Mouse (Mus musculus) bone marrow, adult 2 months (tissue): ENCODE data around the gene Dlgap1. TPM values are rescaled to one million over a fixed set of nuclear protein-coding genes. Genes with fewer than 3 reads are reported as not detected.
"Not testable (repeated sequence)": the region's sequence is repeated elsewhere in the genome, so short reads cannot be mapped to it uniquely, and the experiment has no call there.

ENCODE experiments used
- H3K27ac ChIP-seq: fragments of 200-500 bp; 2 replicates; pipeline ENCODE4 v1.5.1; 2012; ENCODE audit warnings: low read depth, mild to moderate bottlenecking, control low read depth, inconsistent platforms, low read length; ENCODE audit not compliant: control insufficient read depth, poor library complexity, insufficient read depth
- H3K4me1 ChIP-seq: fragments of 200-500 bp; 2 replicates; pipeline ENCODE4 v1.6.1; 2011; ENCODE audit warnings: low read length; ENCODE audit not compliant: control insufficient read depth, insufficient read depth
- H3K4me3 ChIP-seq: fragments of 200-500 bp; replicated peaks from 2 replicates; pipeline ENCODE3; 2011; ENCODE audit warnings: mild to moderate bottlenecking, low read depth, low read length, control low read depth; ENCODE audit not compliant: control insufficient read depth
- CTCF ChIP-seq: fragments of 200-500 bp; IDR thresholded peaks from 2 replicates; pipeline ENCODE4 v1.5.1; 2011; ENCODE audit warnings: low read length, control low read depth; ENCODE audit not compliant: control insufficient read depth, insufficient read depth
- POLR2A ChIP-seq: fragments of 200-500 bp; IDR thresholded peaks from 2 replicates; pipeline ENCODE4 v1.6.1; 2011; ENCODE audit warnings: low read depth, mild to moderate bottlenecking, control low read depth, low read length, borderline replicate concordance; ENCODE audit not compliant: control insufficient read depth
- WGBS: fragments of 180-500 bp; shearing (Covaris S2); methylation state at CpG from one replicate; pipeline ENCODE4 v1.1.7; 2018; 5-methylcytosine and 5-hydroxymethylcytosine counted together
- polyA plus RNA-seq: library from polyadenylated mRNA; stranded (reverse); fragments of >200 nt; gene quantifications from 2 replicates; pipeline ENCODE4 v1.2.4, GENCODE M21; 2011; ENCODE audit warnings: low replicate concordance; ENCODE audit not compliant: missing spikeins, insufficient read depth, insufficient read length

Dlgap1 gene
- polyA plus RNA-seq, 1 experiment = not detected

DNA sequence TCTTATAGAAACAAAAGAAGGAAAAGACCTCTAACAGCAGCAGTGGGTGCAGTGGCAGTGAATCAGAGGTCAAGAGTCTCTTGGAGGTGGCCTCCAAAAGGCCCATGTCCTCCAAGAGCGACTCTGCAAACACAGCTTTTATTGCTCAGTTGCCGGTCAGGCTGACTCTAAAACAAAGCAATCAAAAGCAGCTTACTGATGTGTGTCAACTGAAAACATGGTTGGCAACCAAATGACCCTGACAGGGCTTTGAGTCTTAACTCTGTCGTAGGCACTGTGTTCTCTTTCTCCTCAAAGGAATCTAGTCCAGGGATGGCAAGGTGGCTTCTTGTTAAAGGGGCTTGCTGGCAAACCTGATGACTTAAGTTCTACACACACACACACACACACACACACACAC lies 840.9 kb downstream of the Dlgap1 start:
- Histone ChIP-seq H3K4me3 (no peak overlapping the region), H3K4me1 (no peaks in the 10 kb centered on the region), H3K27ac (no peak overlapping the region)
- TF ChIP-seq CTCF (no peak), POLR2A (no peak)
- WGBS = 77% methylated on average over 3 of the region's 3 CpGs

GRCm38 (mm10) chr17:70810795-70811194 lies 841.9 kb downstream of the Dlgap1 start:
- H3K27ac ChIP-seq = no peak overlapping the region
- 79% methylated on average over 5 of the region's 5 CpGs for WGBS
- no peaks in the 10 kb centered on the region for H3K4me1 ChIP-seq
- no peak overlapping the region for H3K4me3 ChIP-seq
- TF ChIP-seq CTCF (no peak), POLR2A (no peak)

DNA sequence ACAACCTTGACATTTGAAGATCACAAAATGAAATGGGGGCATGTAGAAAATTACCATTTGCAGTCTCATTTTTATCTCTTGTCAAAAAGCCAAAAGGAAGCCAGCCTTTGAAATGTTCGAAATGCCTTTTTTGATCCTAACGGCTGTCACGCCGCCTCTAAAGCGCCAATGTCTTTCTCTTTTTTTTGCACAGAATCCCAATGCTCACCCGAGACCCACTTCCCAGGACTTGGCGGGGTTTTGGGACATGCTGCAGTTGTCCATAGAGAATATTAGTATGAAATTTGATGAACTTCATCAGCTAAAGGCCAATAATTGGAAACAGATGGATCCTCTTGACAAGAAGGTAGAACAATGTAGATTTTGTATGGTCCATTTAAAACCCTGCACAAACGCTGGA lies 846.1 kb downstream of the Dlgap1 start:
- H3K27ac ChIP-seq = no peak overlapping the region
- H3K4me3 ChIP-seq = no peak overlapping the region
- no peaks in the 10 kb centered on the region for H3K4me1 ChIP-seq
- 71% methylated on average over 8 of the region's 8 CpGs for WGBS
- no peak for TF ChIP-seq POLR2A
- TF ChIP-seq CTCF = no peak

DNA sequence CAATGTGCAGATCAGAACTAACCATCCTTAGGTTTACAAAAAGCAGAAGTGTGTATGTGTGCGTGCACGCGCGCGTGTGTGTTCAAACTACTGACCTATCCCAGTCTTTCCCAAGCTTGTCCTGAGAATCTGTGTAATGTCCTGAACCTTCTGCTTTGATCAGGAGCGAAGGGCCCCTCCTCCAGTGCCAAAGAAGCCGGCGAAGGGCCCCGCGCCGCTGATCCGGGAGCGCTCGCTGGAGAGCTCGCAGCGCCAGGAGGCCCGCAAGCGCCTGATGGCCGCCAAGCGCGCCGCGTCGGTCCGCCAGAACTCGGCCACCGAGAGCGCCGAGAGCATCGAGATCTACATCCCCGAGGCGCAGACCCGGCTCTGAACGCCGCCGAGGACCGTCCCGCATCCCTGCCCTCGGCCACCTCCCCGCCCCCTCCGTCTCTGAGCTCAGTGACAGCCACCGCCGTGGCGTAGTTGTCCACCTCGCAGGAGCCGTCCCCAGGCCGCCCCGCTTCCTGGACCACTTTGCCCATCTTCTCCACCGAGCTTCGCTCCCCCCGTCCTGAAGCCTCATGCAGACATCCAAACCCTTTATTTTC lies 849.1 kb downstream of the Dlgap1 start:
- Histone ChIP-seq H3K27ac (no peak overlapping the region), H3K4me1 (no peaks in the 10 kb centered on the region), H3K4me3 (no peak overlapping the region)
- WGBS = 2% methylated on average over 51 of the region's 51 CpGs
- TF ChIP-seq POLR2A = no peak
- no peak for TF ChIP-seq CTCF

DNA sequence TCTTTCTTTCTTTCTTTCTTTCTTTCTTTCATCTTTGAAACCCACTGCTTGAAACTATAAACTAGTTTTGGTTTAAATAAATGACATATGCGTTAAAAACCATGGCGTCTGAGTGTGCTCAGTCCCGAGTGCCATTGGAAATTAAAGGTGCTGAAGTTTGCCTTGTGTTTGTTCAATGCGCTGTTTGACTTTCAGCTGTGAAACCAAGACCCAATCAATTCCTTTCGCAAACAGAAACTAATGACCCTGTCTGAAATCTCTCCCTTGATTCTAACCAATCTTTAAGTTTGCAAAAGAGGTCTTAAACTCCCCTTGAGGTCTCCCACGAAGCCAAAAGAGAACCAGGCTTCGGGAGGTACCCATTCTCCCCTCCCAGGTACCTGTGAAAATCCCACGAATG lies 854.2 kb downstream of the Dlgap1 start:
- 77% methylated on average over 8 of the region's 8 CpGs for WGBS
- Histone ChIP-seq H3K27ac (no peak overlapping the region), H3K4me1 (no peaks in the 10 kb centered on the region), H3K4me3 (no peak overlapping the region)
- TF ChIP-seq CTCF = no peak
- no peak for TF ChIP-seq POLR2A

GRCm38 (mm10) chr17:70826227-70826626 lies 857.4 kb downstream of the Dlgap1 start:
- H3K27ac ChIP-seq = no peak overlapping the region
- no peaks in the 10 kb centered on the region; the same call in 1 of the 2 replicates for H3K4me1 ChIP-seq
- no peak overlapping the region for H3K4me3 ChIP-seq
- WGBS = 70% methylated on average over 12 of the region's 12 CpGs
- TF ChIP-seq CTCF = no peak
- TF ChIP-seq POLR2A = no peak

GRCm38 (mm10) chr17:70827463-70828179 lies 858.7 kb downstream of the Dlgap1 start:
- 81% methylated on average over 11 of the region's 11 CpGs for WGBS
- H3K4me1 ChIP-seq, H3K27ac ChIP-seq, H3K4me3 ChIP-seq: not testable (repeated sequence)

- H3K4me3 ChIP-seq = no peak overlapping the region
- no peaks in the 10 kb centered on the region; the same call in 1 of the 2 replicates for H3K4me1 ChIP-seq
- H3K27ac ChIP-seq = no peak overlapping the region
- WGBS = 82% methylated on average over 4 of the region's 4 CpGs
- TF ChIP-seq CTCF (no peak), POLR2A (no peak)
Observed at GRCm38 (mm10) chr17:70828180-70828528, 859.3 kb downstream of the Dlgap1 start.

DNA sequence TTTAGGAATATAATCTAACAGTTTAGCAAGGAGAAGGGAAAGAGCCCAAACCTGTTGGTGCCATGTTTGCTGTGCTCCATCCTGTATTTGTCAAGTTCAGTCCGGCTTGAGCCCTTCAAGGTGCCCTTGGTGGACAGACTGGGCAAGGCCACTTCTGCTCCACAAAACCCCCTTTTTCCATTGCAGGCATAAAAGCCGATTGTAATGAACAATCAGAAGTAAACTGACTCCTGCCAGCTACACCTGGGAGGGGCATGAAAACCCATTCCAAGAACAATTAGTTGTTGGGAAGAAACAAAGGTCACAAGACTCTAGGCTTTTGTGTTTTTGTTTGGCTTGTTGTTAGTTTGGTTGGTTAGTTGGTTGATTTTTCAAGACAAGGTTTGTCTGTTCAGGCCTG lies 859.7 kb downstream of the Dlgap1 start:
- no peak overlapping the region for H3K27ac ChIP-seq
- TF ChIP-seq POLR2A (no peak), CTCF (no peak)
- H3K4me3 ChIP-seq = no peak overlapping the region
- H3K4me1 ChIP-seq = no peaks in the 10 kb centered on the region; the same call in 1 of the 2 replicates
- WGBS = 73% methylated on average over 2 of the region's 2 CpGs

GRCm38 (mm10) chr17:70829217-70829616 lies 860.3 kb downstream of the Dlgap1 start:
- no peak overlapping the region for H3K4me3 ChIP-seq
- TF ChIP-seq POLR2A = no peak
- no peak for TF ChIP-seq CTCF
- no peaks in the 10 kb centered on the region; the same call in 1 of the 2 replicates for H3K4me1 ChIP-seq
- 66% methylated on average over 6 of the region's 6 CpGs for WGBS
- no peak overlapping the region for H3K27ac ChIP-seq
